Mouse (Mus musculus) embryonic facial prominence, embryonic 15.5 days (tissue): ENCODE data around the gene Cd200r3. TPM values are rescaled to one million over a fixed set of nuclear protein-coding genes. Genes with fewer than 3 reads are reported as not detected.

Experiments used
- ATAC-seq: fragments of 200-750 bp; cut with Nextera tagmentation; 2 replicates; pipeline ENCODE4 v1.8.0; 2017; ENCODE audit warnings: low read depth, moderate TSS enrichment; ENCODE audit not compliant: insufficient number of reproducible peaks, low FRiP score, low TSS enrichment
- H3K27ac ChIP-seq: fragments of 300-500 bp; sonication (generic); replicated peaks from 2 replicates; pipeline ENCODE4 v1.5.1; 2015; ENCODE audit warnings: mild to moderate bottlenecking, inconsistent platforms
- H3K27me3 ChIP-seq: fragments of 300-500 bp; sonication (generic); 2 replicates; pipeline ENCODE4 v1.6.1; 2015; ENCODE audit warnings: inconsistent platforms
- H3K36me3 ChIP-seq: fragments of 300-500 bp; sonication (generic); 2 replicates; pipeline ENCODE4 v1.6.1; 2015; ENCODE audit warnings: mild to moderate bottlenecking, inconsistent platforms
- H3K4me1 ChIP-seq: fragments of 300-500 bp; sonication (generic); 2 replicates; pipeline ENCODE4 v1.6.1; 2015; ENCODE audit warnings: inconsistent platforms
- H3K4me2 ChIP-seq: fragments of 300-500 bp; sonication (generic); replicated peaks from 2 replicates; pipeline ENCODE4 v1.6.1; 2015; ENCODE audit warnings: mild to moderate bottlenecking, inconsistent platforms
- H3K4me3 ChIP-seq: fragments of 300-500 bp; sonication (generic); replicated peaks from 2 replicates; pipeline ENCODE4 v1.5.1; 2015; ENCODE audit warnings: mild to moderate bottlenecking, inconsistent platforms
- H3K9ac ChIP-seq: fragments of 300-500 bp; sonication (generic); 2 replicates; pipeline ENCODE4 v1.6.1; 2015; ENCODE audit warnings: inconsistent platforms
- H3K9me3 ChIP-seq: fragments of 300-500 bp; sonication (generic); replicated peaks from 2 replicates; pipeline ENCODE4 v1.6.1; 2016; ENCODE audit warnings: inconsistent platforms
- WGBS: fragments of 180-500 bp; shearing (Covaris S2); methylation state at CpG from one replicate; pipeline ENCODE4 v1.1.7; 2015; 5-methylcytosine and 5-hydroxymethylcytosine counted together
- polyA plus RNA-seq: library from polyadenylated mRNA; unstranded; fragments of >200 nt; fragmentation: Nextera tagmentation; extraction: Ambion mirVana; gene quantifications from 2 replicates; pipeline ENCODE4 v1.2.1, GENCODE M21; 2015

The Cd200r3 gene
- polyA plus RNA-seq, 1 experiment from 2014 or later: 2.8 TPM

DNA sequence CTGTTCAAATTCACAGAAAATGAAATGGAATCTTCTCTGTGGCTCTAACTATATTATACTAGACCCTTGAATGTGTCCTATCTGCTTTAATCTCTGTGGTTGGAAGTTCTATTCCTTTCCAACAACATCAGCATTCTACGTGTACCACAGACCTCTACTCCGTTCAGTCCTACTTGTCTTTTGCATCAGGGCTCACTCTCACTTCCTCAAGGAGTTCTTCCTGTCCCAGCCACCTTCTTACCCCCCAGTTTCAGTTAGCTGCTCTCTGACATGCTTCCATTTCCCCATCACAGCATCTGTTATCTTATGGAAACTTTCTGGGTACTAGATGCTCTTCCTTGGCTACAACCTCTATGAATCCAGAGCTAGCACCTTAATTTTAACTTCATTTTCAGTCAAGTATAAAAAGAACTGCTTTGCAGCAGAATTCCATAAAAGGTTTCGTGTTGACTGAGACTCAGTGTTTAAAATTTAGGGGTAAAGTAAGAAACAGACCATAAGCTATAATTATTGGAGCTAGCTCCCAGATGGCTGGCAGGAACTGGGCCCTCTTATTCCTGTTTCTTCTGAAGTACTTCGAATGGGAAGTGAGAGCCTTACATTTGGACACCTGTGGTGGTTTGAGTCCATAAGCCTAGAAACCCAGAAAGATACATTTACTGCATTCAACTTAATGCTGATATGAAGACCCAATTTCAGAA is 50.0 kb downstream of the Cd200r3 start:
- no peaks in the 10 kb centered on the region for H3K9me3 ChIP-seq
- H3K4me2 ChIP-seq: no peak overlapping the region
- no peak overlapping the region for H3K27ac ChIP-seq
- WGBS: 83% methylated on average over 4 of the region's 4 CpGs
- no peak for ATAC-seq
- no peaks in the 10 kb centered on the region for H3K36me3 ChIP-seq
- H3K4me1 ChIP-seq: no peaks in the 10 kb centered on the region
- no peaks in the 10 kb centered on the region for H3K27me3 ChIP-seq
- no peak overlapping the region for H3K9ac ChIP-seq
- no peak overlapping the region for H3K4me3 ChIP-seq

DNA sequence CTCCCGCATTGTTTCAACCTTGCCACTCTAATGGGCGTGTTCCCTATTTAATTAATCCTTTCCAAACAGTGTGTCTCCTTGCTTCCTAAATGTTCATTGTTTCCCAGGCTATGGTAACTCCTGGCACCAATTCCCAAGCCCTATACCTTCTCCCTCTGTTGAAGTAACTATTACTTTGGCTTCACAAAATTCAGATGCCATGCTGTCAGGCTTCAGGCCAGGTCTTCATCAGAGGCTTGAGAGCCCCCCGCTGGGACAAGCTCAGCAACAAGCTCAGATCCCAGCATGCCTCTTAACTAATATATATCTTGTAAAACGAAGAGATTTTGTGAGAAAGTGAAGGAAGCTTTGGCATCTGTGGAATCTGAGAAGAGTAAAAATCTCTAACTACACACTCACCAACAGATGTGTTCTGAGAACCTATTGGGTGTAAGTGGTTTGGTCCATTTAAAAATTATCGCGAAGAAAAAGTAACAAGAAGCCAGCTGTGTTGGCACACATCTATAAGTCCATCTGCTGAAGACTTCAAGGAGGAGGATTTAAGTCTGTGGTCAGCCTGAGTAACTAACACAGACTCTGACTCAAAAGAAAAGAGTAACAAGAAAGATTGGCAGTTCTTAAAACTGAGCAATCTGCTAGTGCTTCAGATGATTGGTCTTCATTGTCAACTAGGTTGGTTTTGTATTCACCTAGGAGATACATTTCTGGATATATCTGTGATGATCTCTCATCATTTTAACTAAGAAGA is 50.9 kb downstream of the Cd200r3 start:
- no peak overlapping the region for H3K9ac ChIP-seq
- 73% methylated on average over 6 of the region's 6 CpGs for WGBS
- no peaks in the 10 kb centered on the region for H3K27me3 ChIP-seq
- H3K9me3 ChIP-seq: no peaks in the 10 kb centered on the region
- H3K4me3 ChIP-seq: no peak overlapping the region
- ATAC-seq: no peak
- H3K4me2 ChIP-seq: no peak overlapping the region
- H3K27ac ChIP-seq: no peak overlapping the region
- H3K4me1 ChIP-seq: no peaks in the 10 kb centered on the region
- no peaks in the 10 kb centered on the region for H3K36me3 ChIP-seq

DNA sequence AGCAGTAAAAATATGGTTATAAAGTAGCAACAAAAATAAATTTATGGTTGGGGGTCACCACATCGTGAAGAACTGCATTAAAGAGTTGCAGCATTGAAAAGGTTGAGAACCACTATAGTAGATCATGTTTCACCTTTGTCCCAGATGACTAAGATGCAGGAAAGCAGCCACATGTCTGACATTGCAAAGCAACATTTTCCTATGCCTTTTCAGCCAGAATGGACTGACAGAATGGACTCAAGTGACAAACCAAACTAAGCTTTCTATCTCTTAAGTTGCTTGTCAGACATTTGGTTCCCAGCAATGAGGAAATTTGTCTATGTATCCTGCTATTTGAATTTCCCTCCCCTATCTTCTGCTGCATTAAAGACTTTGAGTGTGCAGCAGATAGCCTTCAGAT is 51.6 kb downstream of the Cd200r3 start:
- no peaks in the 10 kb centered on the region for H3K9me3 ChIP-seq
- H3K27me3 ChIP-seq: no peaks in the 10 kb centered on the region
- 47% methylated on average over 1 of the region's 1 CpGs for WGBS
- H3K36me3 ChIP-seq: no peaks in the 10 kb centered on the region
- no peak overlapping the region for H3K4me2 ChIP-seq
- ATAC-seq: no peak
- H3K9ac ChIP-seq: no peak overlapping the region
- no peaks in the 10 kb centered on the region for H3K4me1 ChIP-seq
- H3K4me3 ChIP-seq: no peak overlapping the region
- no peak overlapping the region for H3K27ac ChIP-seq

DNA sequence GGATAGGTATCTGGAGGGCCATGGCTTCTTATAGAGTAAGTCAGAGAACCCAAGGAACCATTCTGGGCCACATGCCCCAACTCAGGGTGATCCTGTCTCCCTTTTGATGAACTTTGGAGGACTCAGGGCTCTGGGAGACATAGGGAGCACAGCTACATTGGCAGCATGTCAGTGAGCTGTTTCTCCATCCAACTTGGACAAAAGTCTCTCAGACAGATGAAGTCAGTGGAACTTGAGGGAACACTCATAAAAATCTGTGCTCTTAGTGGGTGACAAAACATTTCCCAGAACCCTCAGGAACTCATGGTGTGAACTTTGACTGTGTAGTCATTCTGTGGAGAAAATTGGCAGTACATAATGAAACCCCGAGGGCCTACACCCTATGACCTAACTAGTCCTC is 53.2 kb downstream of the Cd200r3 start:
- 96% methylated on average over 1 of the region's 1 CpGs for WGBS
- no peaks in the 10 kb centered on the region for H3K4me1 ChIP-seq
- no peak overlapping the region for H3K27ac ChIP-seq
- no peaks in the 10 kb centered on the region for H3K36me3 ChIP-seq
- no peak overlapping the region for H3K4me3 ChIP-seq
- H3K9ac ChIP-seq: no peak overlapping the region
- no peaks in the 10 kb centered on the region for H3K9me3 ChIP-seq
- ATAC-seq: no peak
- H3K4me2 ChIP-seq: no peak overlapping the region
- H3K27me3 ChIP-seq: no peaks in the 10 kb centered on the region

DNA sequence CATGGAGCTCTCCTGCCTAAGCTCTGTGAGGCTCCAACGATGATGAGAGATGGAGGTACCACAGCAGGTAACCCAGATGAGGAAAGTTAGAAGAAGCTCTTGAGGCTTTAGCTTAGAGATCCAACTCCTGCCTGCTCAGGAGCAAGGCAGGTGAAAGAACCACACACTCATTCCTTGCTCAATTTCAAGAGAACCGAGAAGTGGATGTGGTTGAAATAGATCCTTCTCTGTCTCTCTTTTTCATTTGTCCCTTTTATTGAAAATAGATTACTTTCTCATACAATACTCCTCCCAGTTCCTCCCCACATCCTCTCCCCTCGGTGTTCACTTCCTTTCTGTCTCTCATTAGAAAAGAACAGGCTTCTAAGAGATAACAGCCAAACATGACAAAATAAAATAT is 56.1 kb downstream of the Cd200r3 start:
- no peak overlapping the region for H3K4me3 ChIP-seq
- no peak overlapping the region for H3K9ac ChIP-seq
- H3K4me2 ChIP-seq: no peak overlapping the region
- no peak overlapping the region for H3K27ac ChIP-seq
- H3K27me3 ChIP-seq: no peaks in the 10 kb centered on the region
- no peak for ATAC-seq
- no peaks in the 10 kb centered on the region for H3K36me3 ChIP-seq
- H3K9me3 ChIP-seq: no peaks in the 10 kb centered on the region
- H3K4me1 ChIP-seq: no peaks in the 10 kb centered on the region
- 65% methylated on average over 3 of the region's 3 CpGs for WGBS

DNA sequence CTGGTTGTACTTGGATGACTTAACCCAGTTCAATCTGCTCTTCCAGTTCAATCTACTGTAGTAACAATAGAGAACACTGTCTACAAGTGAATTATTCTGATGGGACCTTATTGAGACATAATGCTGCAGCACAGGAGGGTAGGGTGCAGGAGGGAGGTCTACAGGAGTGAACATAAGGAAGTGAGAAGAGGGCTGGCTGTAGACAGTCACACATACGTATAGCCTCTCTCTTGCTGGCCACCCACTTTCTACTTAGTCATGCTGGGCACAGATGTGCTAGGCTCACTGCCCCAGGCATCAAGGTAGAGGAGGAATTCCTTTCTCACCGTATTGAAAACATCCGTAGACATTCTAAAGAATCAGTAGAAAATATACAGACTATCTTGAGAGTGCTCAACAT is 61.0 kb downstream of the Cd200r3 start:
- WGBS: 43% methylated on average over 3 of the region's 3 CpGs

DNA sequence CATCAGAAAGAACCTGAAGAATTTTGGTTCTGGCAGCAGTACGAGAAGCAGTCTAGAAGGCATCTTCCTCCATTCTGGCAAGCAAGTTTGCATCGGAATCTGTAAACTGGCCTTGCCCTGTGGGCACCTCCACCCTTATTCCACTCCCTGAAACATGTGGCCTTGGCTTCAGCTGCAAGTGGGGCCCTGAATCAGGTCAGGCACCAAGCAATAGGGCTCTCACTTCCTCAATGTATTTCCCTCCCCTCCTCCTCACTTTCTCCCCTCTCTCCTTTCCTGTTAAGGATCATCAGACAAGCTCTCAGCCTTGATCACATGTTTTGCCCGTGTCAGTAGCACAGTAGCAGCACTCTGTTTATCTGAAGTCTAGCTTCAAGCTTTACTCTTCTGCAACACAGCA is 61.8 kb downstream of the Cd200r3 start:
- ATAC-seq: no peak
- no peak overlapping the region for H3K4me2 ChIP-seq
- H3K27ac ChIP-seq: no peak overlapping the region
- no peaks in the 10 kb centered on the region for H3K4me1 ChIP-seq
- H3K9ac ChIP-seq: no peak overlapping the region
- H3K27me3 ChIP-seq: no peaks in the 10 kb centered on the region
- WGBS: 64% methylated on average over 3 of the region's 3 CpGs
- H3K4me3 ChIP-seq: no peak overlapping the region
- no peaks in the 10 kb centered on the region for H3K9me3 ChIP-seq
- no peaks in the 10 kb centered on the region for H3K36me3 ChIP-seq

More for the DNA sequence above, 61.0 kb downstream of the Cd200r3 start:
- H3K4me3 ChIP-seq: no peak overlapping the region
- no peak overlapping the region for H3K9ac ChIP-seq
- no peaks in the 10 kb centered on the region for H3K9me3 ChIP-seq
- H3K4me2 ChIP-seq: no peak overlapping the region
- H3K27ac ChIP-seq: no peak overlapping the region
- H3K4me1 ChIP-seq: no peaks in the 10 kb centered on the region
- ATAC-seq: no peak
- no peaks in the 10 kb centered on the region for H3K36me3 ChIP-seq
- no peaks in the 10 kb centered on the region for H3K27me3 ChIP-seq

DNA sequence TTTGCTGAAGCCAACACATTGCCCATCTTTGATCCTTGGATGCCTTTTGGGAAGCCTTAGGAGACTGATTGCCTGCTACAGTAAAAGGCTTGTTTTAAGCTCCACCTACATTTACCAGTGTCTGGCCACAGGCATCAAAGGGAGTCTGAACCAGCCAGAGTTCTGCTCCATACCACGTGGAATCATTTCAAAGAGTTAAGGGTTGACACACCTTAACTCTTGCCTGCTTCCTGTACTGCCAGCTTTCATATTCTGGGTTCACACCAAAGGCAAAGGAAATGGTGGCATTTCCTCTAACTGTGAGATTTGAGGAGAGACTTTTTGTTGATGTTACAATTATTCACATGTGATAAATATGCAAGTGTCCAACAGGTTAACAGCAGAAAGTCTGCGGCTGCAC is 63.5 kb downstream of the Cd200r3 start:
- H3K27me3 ChIP-seq: no peaks in the 10 kb centered on the region
- no peak for ATAC-seq
- H3K27ac ChIP-seq: no peak overlapping the region
- no peaks in the 10 kb centered on the region for H3K9me3 ChIP-seq
- no peaks in the 10 kb centered on the region for H3K4me1 ChIP-seq
- no peaks in the 10 kb centered on the region for H3K36me3 ChIP-seq
- no peak overlapping the region for H3K4me2 ChIP-seq
- 40% methylated on average over 2 of the region's 2 CpGs for WGBS
- H3K4me3 ChIP-seq: no peak overlapping the region
- H3K9ac ChIP-seq: no peak overlapping the region

DNA sequence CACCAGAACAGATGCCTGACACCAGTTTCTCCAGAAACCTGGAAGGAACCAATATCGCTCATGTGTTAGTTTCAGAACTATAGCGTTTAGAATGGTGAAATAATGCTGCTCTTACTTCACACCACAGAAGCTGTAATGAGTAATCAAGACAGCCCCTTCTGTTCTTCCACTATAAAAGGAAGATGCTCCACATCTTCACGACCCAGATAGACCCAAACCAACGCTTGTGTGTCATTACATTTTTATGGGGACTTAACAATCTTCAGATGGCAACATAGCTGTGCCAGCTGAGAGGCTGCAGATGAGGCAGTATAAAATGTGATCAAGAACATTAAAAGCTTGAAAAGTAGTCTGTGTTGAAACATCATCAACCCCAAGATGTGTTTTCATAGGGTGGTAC is 64.3 kb downstream of the Cd200r3 start:
- Histone ChIP-seq H3K4me2 (no peak overlapping the region), H3K4me1 (no peaks in the 10 kb centered on the region), H3K4me3 (no peak overlapping the region), H3K27ac (no peak overlapping the region), H3K9ac (no peak overlapping the region), H3K9me3 (no peaks in the 10 kb centered on the region), H3K27me3 (no peaks in the 10 kb centered on the region), H3K36me3 (no peaks in the 10 kb centered on the region)
- ATAC-seq: no peak
- 77% methylated on average over 4 of the region's 4 CpGs for WGBS

DNA sequence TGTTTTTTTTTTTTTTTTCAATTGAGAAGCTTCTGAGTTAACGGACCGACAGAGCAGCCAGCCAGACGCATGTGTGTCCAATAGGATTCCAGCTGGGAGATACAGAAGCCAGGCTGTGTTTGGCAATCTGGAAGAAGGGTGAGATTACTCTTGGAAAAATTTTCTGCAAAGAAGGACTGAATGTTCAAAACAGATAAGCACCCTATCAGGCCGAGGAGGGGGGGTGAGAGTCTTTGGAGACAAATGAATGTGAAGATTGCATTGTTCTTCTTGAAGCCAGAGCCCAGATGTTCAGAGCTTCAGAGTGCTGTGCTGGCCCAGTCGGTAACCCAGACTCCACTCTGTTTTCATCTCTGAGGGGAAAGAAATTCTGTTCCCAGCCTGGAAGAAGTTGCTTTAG is 66.2 kb downstream of the Cd200r3 start:
- Histone ChIP-seq H3K27me3 (no peaks in the 10 kb centered on the region), H3K9ac (no peak overlapping the region), H3K4me2 (no peak overlapping the region), H3K4me3 (no peak overlapping the region), H3K36me3 (no peaks in the 10 kb centered on the region), H3K4me1 (no peaks in the 10 kb centered on the region), H3K9me3 (no peaks in the 10 kb centered on the region), H3K27ac (peak overlapping the region; percentile 60)
- 44% methylated on average over 5 of the region's 5 CpGs for WGBS
- no peak for ATAC-seq

DNA sequence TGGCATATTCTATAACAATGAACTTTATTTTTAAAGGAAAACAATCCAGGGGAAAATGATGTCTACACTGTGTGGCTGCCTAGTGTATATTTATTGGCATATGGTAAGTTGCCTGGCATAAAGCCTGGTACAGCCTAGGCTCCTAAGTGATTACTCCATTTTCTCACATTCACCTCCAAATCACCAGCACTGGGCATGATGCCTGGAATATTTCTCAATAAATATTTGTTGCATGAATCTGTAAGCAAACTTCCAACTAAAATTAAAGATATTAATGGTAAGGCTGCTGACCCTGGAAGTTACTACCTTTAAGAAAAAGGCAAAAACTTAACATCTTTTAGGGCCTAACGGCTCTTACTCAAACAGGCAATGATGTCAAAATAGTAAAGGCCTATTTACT is 72.1 kb downstream of the Cd200r3 start:
- Histone ChIP-seq H3K9me3 (no peaks in the 10 kb centered on the region), H3K4me2 (no peak overlapping the region), H3K9ac (no peak overlapping the region), H3K36me3 (no peaks in the 10 kb centered on the region), H3K4me3 (no peak overlapping the region), H3K27ac (no peak overlapping the region), H3K4me1 (no peaks in the 10 kb centered on the region), H3K27me3 (no peaks in the 10 kb centered on the region)
- ATAC-seq: no peak
- WGBS: 76% methylated on average over 1 of the region's 1 CpGs

DNA sequence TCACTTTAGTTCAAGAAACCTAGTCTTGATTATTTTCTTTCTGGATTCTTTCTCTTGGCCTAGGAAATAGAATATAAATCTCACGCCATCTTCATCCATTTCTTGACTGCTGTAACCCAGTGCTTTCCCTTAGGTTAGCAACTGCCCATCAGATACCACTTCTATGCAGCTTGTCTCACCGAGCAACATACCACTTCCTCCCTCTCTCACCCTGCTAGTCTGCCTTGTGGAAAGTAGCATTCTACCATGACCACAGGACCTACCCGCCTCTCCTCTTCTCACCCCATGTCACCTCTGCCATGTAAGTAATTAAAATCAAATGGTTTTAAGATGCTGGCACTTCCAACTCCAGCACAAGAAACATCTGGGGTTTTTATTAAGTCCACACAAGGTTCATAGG is 73.0 kb downstream of the Cd200r3 start:
- no peaks in the 10 kb centered on the region for H3K27me3 ChIP-seq
- WGBS: 47% methylated on average over 3 of the region's 3 CpGs
- no peak overlapping the region for H3K27ac ChIP-seq
- no peak overlapping the region for H3K4me3 ChIP-seq
- no peak overlapping the region for H3K9ac ChIP-seq
- no peaks in the 10 kb centered on the region for H3K36me3 ChIP-seq
- no peaks in the 10 kb centered on the region for H3K9me3 ChIP-seq
- no peak overlapping the region for H3K4me2 ChIP-seq
- H3K4me1 ChIP-seq: no peaks in the 10 kb centered on the region
- ATAC-seq: no peak
